Mouse (Mus musculus) heart, embryonic 11.5 days (tissue): Measurements from ENCODE around the gene Gpm6a. TPM values are rescaled to one million over a fixed set of nuclear protein-coding genes. Genes with fewer than 3 reads are reported as not detected.

Experiments used
- ATAC-seq: fragments of 200-750 bp; cut with Nextera tagmentation; replicated peaks from 2 replicates; pipeline ENCODE4 v1.8.0; 2017; ENCODE audit warnings: moderate library complexity; ENCODE audit not compliant: insufficient number of reproducible peaks, low FRiP score, low TSS enrichment
- H3K27ac ChIP-seq: fragments of 300-500 bp; sonication (generic); 2 replicates; pipeline ENCODE4 v1.5.1; 2014; ENCODE audit warnings: mild to moderate bottlenecking, low read depth, low read length
- H3K27me3 ChIP-seq: fragments of 300-500 bp; sonication (generic); 2 replicates; pipeline ENCODE4 v1.6.1; 2014; ENCODE audit warnings: mild to moderate bottlenecking, low read length, mixed read lengths; ENCODE audit not compliant: control insufficient read depth, insufficient read depth
- H3K36me3 ChIP-seq: fragments of 300-500 bp; sonication (generic); 2 replicates; pipeline ENCODE4 v1.6.1; 2014; ENCODE audit warnings: mild to moderate bottlenecking, low read length, moderate library complexity, mixed read lengths; ENCODE audit not compliant: control insufficient read depth, insufficient read depth
- H3K4me1 ChIP-seq: fragments of 300-500 bp; sonication (generic); 2 replicates; pipeline ENCODE4 v1.6.1; 2014; ENCODE audit warnings: low read length; ENCODE audit not compliant: control insufficient read depth, insufficient read depth
- H3K4me2 ChIP-seq: fragments of 300-500 bp; sonication (generic); 2 replicates; pipeline ENCODE4 v1.6.1; 2014; ENCODE audit warnings: mild to moderate bottlenecking, moderate library complexity
- H3K4me3 ChIP-seq: fragments of 300-500 bp; sonication (generic); 2 replicates; pipeline ENCODE4 v1.5.1; 2014; ENCODE audit warnings: low read depth, low read length
- H3K9ac ChIP-seq: fragments of 300-500 bp; sonication (generic); 2 replicates; pipeline ENCODE4 v1.6.1; 2014; ENCODE audit warnings: mild to moderate bottlenecking, low read depth, low read length, moderate library complexity
- H3K9me3 ChIP-seq: fragments of 300-500 bp; sonication (generic); replicated peaks from 2 replicates; pipeline ENCODE4 v1.6.1; 2016; ENCODE audit warnings: low read length; ENCODE audit not compliant: control insufficient read depth
- WGBS: fragments of 180-500 bp; shearing (Covaris S2); extraction: QIAGEN DNeasy Blood & Tissue Kit; methylation state at CpG from one replicate; pipeline ENCODE4 v1.1.7; 2014; ENCODE audit not compliant: insufficient replicate concordance; 5-methylcytosine and 5-hydroxymethylcytosine counted together
- polyA plus RNA-seq: library from polyadenylated mRNA; unstranded; fragments of >200 nt; fragmentation: Nextera tagmentation; extraction: Ambion mirVana; gene quantifications from 2 replicates; pipeline ENCODE4 v1.2.1, GENCODE M21; 2014

The Gpm6a gene
- polyA plus RNA-seq, 1 experiment from 2014 or later = 15.4 TPM

GRCm38 (mm10) chr8:54989093-54989492 lies 34.5 kb downstream of the Gpm6a start:
- no peaks in the 10 kb centered on the region for H3K36me3 ChIP-seq
- H3K9me3 ChIP-seq = no peaks in the 10 kb centered on the region
- no peak overlapping the region for H3K27ac ChIP-seq
- no peak overlapping the region for H3K4me3 ChIP-seq
- H3K27me3 ChIP-seq = no peaks in the 10 kb centered on the region
- no peak for ATAC-seq
- H3K4me2 ChIP-seq = no peak overlapping the region
- H3K4me1 ChIP-seq = no peaks in the 10 kb centered on the region
- WGBS = 31% methylated on average over 2 of the region's 2 CpGs
- no peak overlapping the region for H3K9ac ChIP-seq

- H3K27me3 ChIP-seq = no peaks in the 10 kb centered on the region
- WGBS = 69% methylated on average over 3 of the region's 3 CpGs
- H3K4me1 ChIP-seq = no peaks in the 10 kb centered on the region
- no peaks in the 10 kb centered on the region for H3K9me3 ChIP-seq
- H3K27ac ChIP-seq = no peak overlapping the region
- no peak overlapping the region for H3K9ac ChIP-seq
- no peak for ATAC-seq
- H3K36me3 ChIP-seq = no peaks in the 10 kb centered on the region
- no peak overlapping the region for H3K4me2 ChIP-seq
- H3K4me3 ChIP-seq = no peak overlapping the region
These were observed 37.4 kb downstream of the Gpm6a start for GRCm38 (mm10) chr8:54991840-54992609.

- no peak for ATAC-seq
- WGBS = 78% methylated on average over 1 of the region's 1 CpGs
These were observed 41.0 kb downstream of the Gpm6a start for GRCm38 (mm10) chr8:54995662-54996061.

GRCm38 (mm10) chr8:55002398-55002797 lies 47.8 kb downstream of the Gpm6a start:
- Histone ChIP-seq H3K4me1 (no peaks in the 10 kb centered on the region), H3K4me3 (no peak overlapping the region), H3K27me3 (no peaks in the 10 kb centered on the region), H3K36me3 (no peaks in the 10 kb centered on the region), H3K4me2 (no peak overlapping the region), H3K27ac (no peak overlapping the region), H3K9me3 (no peaks in the 10 kb centered on the region), H3K9ac (no peak overlapping the region)
- WGBS = 81% methylated on average over 1 of the region's 1 CpGs
- no peak for ATAC-seq

More at GRCm38 (mm10) chr8:54995662-54996061, 41.0 kb downstream of the Gpm6a start:
- Histone ChIP-seq H3K9me3 (no peaks in the 10 kb centered on the region), H3K4me3 (no peak overlapping the region), H3K4me2 (no peak overlapping the region), H3K27ac (no peak overlapping the region), H3K36me3 (no peaks in the 10 kb centered on the region), H3K9ac (no peak overlapping the region), H3K4me1 (no peaks in the 10 kb centered on the region), H3K27me3 (no peaks in the 10 kb centered on the region)

GRCm38 (mm10) chr8:55002946-55003345 lies 48.3 kb downstream of the Gpm6a start:
- no peaks in the 10 kb centered on the region for H3K36me3 ChIP-seq
- H3K4me2 ChIP-seq = no peak overlapping the region
- H3K27ac ChIP-seq = no peak overlapping the region
- no peaks in the 10 kb centered on the region for H3K9me3 ChIP-seq
- H3K4me3 ChIP-seq = no peak overlapping the region
- ATAC-seq = no peak
- H3K27me3 ChIP-seq = no peaks in the 10 kb centered on the region
- no peaks in the 10 kb centered on the region for H3K4me1 ChIP-seq
- 50% methylated on average over 2 of the region's 2 CpGs for WGBS
- no peak overlapping the region for H3K9ac ChIP-seq

- Histone ChIP-seq H3K36me3 (no peaks in the 10 kb centered on the region), H3K4me1 (no peaks in the 10 kb centered on the region), H3K9ac (no peak overlapping the region), H3K9me3 (no peaks in the 10 kb centered on the region), H3K4me2 (no peak overlapping the region), H3K27ac (no peak overlapping the region), H3K27me3 (no peaks in the 10 kb centered on the region), H3K4me3 (no peak overlapping the region)
- no peak for ATAC-seq
- 50% methylated on average over 2 of the region's 2 CpGs for WGBS
These were observed 57.6 kb downstream of the Gpm6a start for GRCm38 (mm10) chr8:55012228-55012627.

- Histone ChIP-seq H3K9ac (no peak overlapping the region), H3K4me3 (no peak overlapping the region), H3K9me3 (no peaks in the 10 kb centered on the region), H3K4me1 (no peaks in the 10 kb centered on the region), H3K27me3 (no peaks in the 10 kb centered on the region), H3K4me2 (no peak overlapping the region), H3K36me3 (no peaks in the 10 kb centered on the region), H3K27ac (no peak overlapping the region)
- no peak for ATAC-seq
- WGBS = 62% methylated on average over 1 of the region's 1 CpGs
These were observed 62.4 kb downstream of the Gpm6a start for GRCm38 (mm10) chr8:55017071-55017470.

- no peak for ATAC-seq
- no peaks in the 10 kb centered on the region for H3K4me1 ChIP-seq
- 66% methylated on average over 10 of the region's 10 CpGs for WGBS
- no peaks in the 10 kb centered on the region for H3K27me3 ChIP-seq
- no peaks in the 10 kb centered on the region for H3K9me3 ChIP-seq
- no peak overlapping the region for H3K4me2 ChIP-seq
- H3K9ac ChIP-seq = no peak overlapping the region
- no peak overlapping the region for H3K4me3 ChIP-seq
- no peak overlapping the region for H3K27ac ChIP-seq
- H3K36me3 ChIP-seq = no peaks in the 10 kb centered on the region
These were observed 71.4 kb downstream of the Gpm6a start for GRCm38 (mm10) chr8:55025851-55026660.
